Mouse (Mus musculus): ENCODE measurements around the gene Socs2. TPM values are rescaled to one million over a fixed set of nuclear protein-coding genes. Genes with fewer than 3 reads are reported as not detected.

The Socs2 gene
- polyA plus RNA-seq, 2 experiments: 1.5 to 5.4 TPM

DNA sequence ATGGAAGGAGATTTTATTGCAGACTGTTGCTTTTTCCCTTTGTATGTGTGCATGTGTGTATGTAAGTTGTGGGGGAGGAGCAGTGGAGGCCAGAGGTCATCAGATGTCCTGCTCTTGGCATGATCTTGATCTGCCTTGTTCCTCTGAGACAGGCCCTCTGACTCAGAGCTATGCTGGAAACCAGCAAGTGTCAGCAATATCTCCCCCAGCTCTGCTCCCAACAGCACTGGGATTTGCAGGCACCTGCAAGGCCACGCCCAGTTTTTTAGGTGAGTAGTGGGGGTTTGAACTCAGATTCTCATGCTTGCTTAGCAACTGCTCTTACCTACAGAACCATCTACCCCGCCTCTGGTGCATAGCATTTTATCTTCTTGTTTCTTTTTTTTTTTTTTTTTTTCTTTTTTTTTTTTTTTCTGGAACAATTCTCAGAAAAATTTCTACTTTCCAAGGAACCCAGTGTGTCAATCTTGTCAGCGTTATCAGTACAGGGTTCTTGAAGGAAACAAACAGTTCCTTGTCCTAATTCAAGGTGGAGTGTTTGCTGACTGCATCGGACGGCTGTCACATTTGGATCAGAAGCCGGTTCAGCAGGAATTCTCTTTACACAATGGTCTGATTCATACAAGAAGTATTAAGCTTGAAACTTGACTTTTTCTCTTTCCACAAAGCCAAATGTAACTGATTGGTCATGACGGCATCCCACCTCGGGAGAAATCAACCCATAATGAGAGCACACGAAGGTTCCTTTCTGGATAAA is 41.2 kb upstream of the Socs2 start:
- no peak overlapping the region for H3K4me2 ChIP-seq (ENCODE audit: low read depth)
- no peaks in the 10 kb centered on the region for H3K9me3 ChIP-seq (ENCODE audit: control insufficient read depth, low read length)
- no peak overlapping the region for H3K4me3 ChIP-seq (ENCODE audit: insufficient read depth in 1 of 2, low read depth in 2 of 2, low read length in 2 of 2)
- H3K9ac ChIP-seq (replicated peaks): no peak overlapping the region
- no peak overlapping the region for H3K27ac ChIP-seq
- ATAC-seq (ENCODE audit: insufficient read depth) (no peak), DNase-seq (ENCODE audit: low read depth in 3 of 3, low spot score in 3 of 3) (no peak)
- no peaks in the 10 kb centered on the region for H3K36me3 ChIP-seq (replicated peaks; ENCODE audit: control insufficient read depth, insufficient read depth, low read depth)
- peaks cover 0 to 3% of the 10 kb centered on the region in 2 experiments; a peak in 1 of 4 replicates for H3K4me1 ChIP-seq (replicated peaks; ENCODE audit: control insufficient read depth in 2 of 2, insufficient read depth in 2 of 2, low read length in 1 of 2)
- no peak for TF ChIP-seq EP300 (IDR thresholded peaks at IDR 0.05; ENCODE audit: low read depth)
- no peak for TF ChIP-seq CTCF (IDR thresholded peaks at IDR 0.05; ENCODE audit: low read depth)
- WGBS (ENCODE audit: insufficient replicate concordance): 58% methylated on average over 9 of the region's 9 CpGs
- no peaks in the 10 kb centered on the region for H3K27me3 ChIP-seq (ENCODE audit: control insufficient read depth, insufficient read depth, low read length)

DNA sequence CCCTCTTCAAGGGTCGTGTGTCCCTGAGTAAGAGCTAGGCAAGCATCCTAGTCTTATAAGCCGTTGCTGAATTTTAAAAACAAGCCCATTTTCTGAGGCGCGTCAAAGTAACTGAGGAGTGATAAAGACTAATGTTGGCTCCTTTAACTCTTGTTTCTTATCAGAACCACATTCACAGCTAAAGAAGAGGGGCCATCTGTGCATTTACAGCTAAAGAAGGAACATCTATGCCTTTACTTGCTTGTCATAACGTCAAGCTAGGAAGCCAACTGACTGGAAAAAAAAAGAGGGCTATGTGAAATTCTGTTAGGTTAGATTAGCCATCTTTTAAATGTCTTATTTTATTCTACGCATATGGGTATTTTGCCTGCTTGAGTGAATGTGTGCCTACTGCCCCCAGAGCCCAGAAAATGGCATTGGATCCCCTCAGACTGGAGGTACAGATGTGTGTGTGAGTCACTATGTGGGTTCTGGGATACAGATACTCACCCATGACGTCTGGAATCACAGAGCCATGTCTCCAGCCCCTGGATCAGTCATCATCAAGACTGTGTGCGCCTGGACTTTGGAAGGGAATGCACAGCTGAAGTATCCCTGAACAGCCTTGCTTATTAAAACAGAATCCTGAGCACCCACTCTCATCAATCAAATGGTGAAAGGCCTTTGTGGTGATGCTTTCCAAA is 40.5 kb upstream of the Socs2 start:
- H3K27me3 ChIP-seq (ENCODE audit: control insufficient read depth, insufficient read depth, low read length): no peaks in the 10 kb centered on the region
- TF ChIP-seq CTCF (IDR thresholded peaks at IDR 0.05; ENCODE audit: low read depth) (no peak), EP300 (IDR thresholded peaks at IDR 0.05; ENCODE audit: low read depth) (no peak)
- H3K4me1 ChIP-seq (replicated peaks; ENCODE audit: control insufficient read depth in 2 of 2, insufficient read depth in 2 of 2, low read length in 1 of 2): peaks cover 0 to 3% of the 10 kb centered on the region in 2 experiments; a peak in 1 of 4 replicates
- no peak overlapping the region for H3K4me3 ChIP-seq (ENCODE audit: insufficient read depth in 1 of 2, low read depth in 2 of 2, low read length in 2 of 2)
- no peak overlapping the region for H3K4me2 ChIP-seq (ENCODE audit: low read depth)
- H3K36me3 ChIP-seq (replicated peaks; ENCODE audit: control insufficient read depth, insufficient read depth, low read depth): no peaks in the 10 kb centered on the region
- H3K27ac ChIP-seq: no peak overlapping the region
- no peaks in the 10 kb centered on the region for H3K9me3 ChIP-seq (ENCODE audit: control insufficient read depth, low read length)
- WGBS (ENCODE audit: insufficient replicate concordance): 46% methylated on average over 8 of the region's 8 CpGs
- H3K9ac ChIP-seq (replicated peaks): no peak overlapping the region
- ATAC-seq (ENCODE audit: insufficient read depth) (no peak), DNase-seq (ENCODE audit: low read depth in 3 of 3, low spot score in 3 of 3) (no peak)

GRCm38 (mm10) chr10:95456103-95456502 is 39.1 kb upstream of the Socs2 start:
- Histone ChIP-seq H3K9me3 (ENCODE audit: control insufficient read depth, low read length) (no peaks in the 10 kb centered on the region), H3K4me1 (replicated peaks; ENCODE audit: control insufficient read depth in 2 of 2, insufficient read depth in 2 of 2, low read length in 1 of 2) (peaks cover 0 to 3% of the 10 kb centered on the region in 2 experiments; a peak in 1 of 4 replicates), H3K4me2 (ENCODE audit: low read depth) (no peak overlapping the region), H3K27ac (no peak overlapping the region), H3K9ac (replicated peaks) (no peak overlapping the region), H3K36me3 (replicated peaks; ENCODE audit: control insufficient read depth, insufficient read depth, low read depth) (no peaks in the 10 kb centered on the region), H3K27me3 (ENCODE audit: control insufficient read depth, insufficient read depth, low read length) (no peaks in the 10 kb centered on the region), H3K4me3 (ENCODE audit: insufficient read depth in 1 of 2, low read depth in 2 of 2, low read length in 2 of 2) (no peak overlapping the region)
- WGBS (ENCODE audit: insufficient replicate concordance): 54% methylated on average over 2 of the region's 2 CpGs
- TF ChIP-seq EP300 (IDR thresholded peaks at IDR 0.05; ENCODE audit: low read depth) (no peak), CTCF (IDR thresholded peaks at IDR 0.05; ENCODE audit: low read depth) (no peak)
- ATAC-seq (ENCODE audit: insufficient read depth) (no peak), DNase-seq (ENCODE audit: low read depth in 3 of 3, low spot score in 3 of 3) (no peak)

DNA sequence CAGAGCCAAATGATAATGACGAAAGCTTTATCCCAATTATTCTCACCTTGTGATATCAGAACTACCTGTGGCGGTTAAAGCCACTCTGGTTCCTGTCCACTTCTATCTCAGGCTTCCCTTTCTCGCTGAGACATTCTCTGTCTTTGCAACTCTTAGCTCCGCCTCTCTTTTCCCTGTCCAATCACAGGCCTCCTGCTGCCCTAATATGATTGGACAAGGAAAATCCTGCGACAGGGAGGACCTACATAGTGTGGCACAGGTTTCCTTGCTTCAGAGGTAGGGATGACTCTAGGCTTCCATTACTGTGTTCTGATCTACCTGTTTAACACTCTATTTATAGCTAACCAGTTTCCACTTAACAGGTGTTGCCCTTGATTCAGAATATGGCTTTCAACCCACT is 36.3 kb upstream of the Socs2 start:
- no peak for DNase-seq (ENCODE audit: low read depth in 3 of 3, low spot score in 3 of 3)
- peaks cover 0 to 3% of the 10 kb centered on the region in 2 experiments; a peak in 1 of 4 replicates for H3K4me1 ChIP-seq (replicated peaks; ENCODE audit: control insufficient read depth in 2 of 2, insufficient read depth in 2 of 2, low read length in 1 of 2)
- no peak overlapping the region for H3K4me2 ChIP-seq (ENCODE audit: low read depth)
- no peak overlapping the region for H3K27ac ChIP-seq
- H3K4me3 ChIP-seq (ENCODE audit: insufficient read depth in 1 of 2, low read depth in 2 of 2, low read length in 2 of 2): no peak overlapping the region
- TF ChIP-seq CTCF (IDR thresholded peaks at IDR 0.05; ENCODE audit: low read depth): no peak
- TF ChIP-seq EP300 (IDR thresholded peaks at IDR 0.05; ENCODE audit: low read depth): no peak
- H3K9ac ChIP-seq (replicated peaks): no peak overlapping the region
- no peak for ATAC-seq (ENCODE audit: insufficient read depth)
- H3K27me3 ChIP-seq (ENCODE audit: control insufficient read depth, insufficient read depth, low read length): no peaks in the 10 kb centered on the region
- no peaks in the 10 kb centered on the region for H3K9me3 ChIP-seq (ENCODE audit: control insufficient read depth, low read length)
- WGBS (ENCODE audit: insufficient replicate concordance): 65% methylated on average over 5 of the region's 5 CpGs
- no peaks in the 10 kb centered on the region for H3K36me3 ChIP-seq (replicated peaks; ENCODE audit: control insufficient read depth, insufficient read depth, low read depth)

DNA sequence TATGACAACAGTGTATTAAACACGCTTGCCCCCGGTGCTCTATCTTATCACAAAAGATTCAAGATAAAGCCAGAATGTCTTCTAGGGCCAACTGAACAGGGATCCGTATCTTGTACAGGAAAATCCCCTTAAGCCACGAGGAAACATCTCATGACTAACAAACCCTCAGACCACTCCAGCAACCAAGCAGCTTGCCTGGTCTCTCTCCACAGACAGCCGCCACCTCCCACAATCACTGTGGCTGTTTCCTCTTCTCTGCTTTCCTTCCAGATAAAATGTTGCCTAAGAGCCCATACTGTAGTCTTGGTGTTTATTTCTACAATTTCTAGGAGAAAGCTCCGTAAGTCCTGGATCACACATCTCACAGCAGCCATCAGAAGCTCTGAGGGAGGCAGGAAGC is 32.1 kb upstream of the Socs2 start:
- no peak for TF ChIP-seq EP300 (IDR thresholded peaks at IDR 0.05; ENCODE audit: low read depth)
- no peak for TF ChIP-seq CTCF (IDR thresholded peaks at IDR 0.05; ENCODE audit: low read depth)
- Histone ChIP-seq H3K4me3 (ENCODE audit: insufficient read depth in 1 of 2, low read depth in 2 of 2, low read length in 2 of 2) (no peak overlapping the region), H3K4me2 (ENCODE audit: low read depth) (no peak overlapping the region), H3K27me3 (ENCODE audit: control insufficient read depth, insufficient read depth, low read length) (no peaks in the 10 kb centered on the region), H3K9ac (replicated peaks) (no peak overlapping the region), H3K36me3 (replicated peaks; ENCODE audit: control insufficient read depth, insufficient read depth, low read depth) (no peaks in the 10 kb centered on the region), H3K4me1 (replicated peaks; ENCODE audit: control insufficient read depth in 2 of 2, insufficient read depth in 2 of 2, low read length in 1 of 2) (no peaks in the 10 kb centered on the region), H3K27ac (no peak overlapping the region), H3K9me3 (ENCODE audit: control insufficient read depth, low read length) (no peaks in the 10 kb centered on the region)
- DNase-seq (ENCODE audit: low read depth in 3 of 3, low spot score in 3 of 3): no peak
- ATAC-seq (ENCODE audit: insufficient read depth): no peak
- WGBS (ENCODE audit: insufficient replicate concordance): 28% methylated on average over 6 of the region's 6 CpGs

Data from liver, embryonic 14.5 days (tissue).